ENCODE assay signal across 22 mouse cellular contexts in genomic region chr7:61311179-61311921, GRCm38 (mm10).
DNase-seq lines count a peak whose midpoint lies in the region; ATAC-seq lines count a peak whose summit lies in the region.
"Had no signal": no experiment of that assay in that cellular context is flagged by ENCODE, and none has a peak within 500 bp of the region (broad histone marks: within the 10 kb centered on the region; RNA-seq: fewer than 3 reads in every experiment).

No protein-coding gene starts in this region.

- H3K4me1 ChIP-seq in hindbrain, embryonic 16.5 days (ENCODE audit: control insufficient read depth, insufficient read depth, low read depth, low read length) = no peaks in the 10 kb centered on the region
- no peaks in the 10 kb centered on the region for H3K4me1 ChIP-seq in neural tube, embryonic 14.5 days (ENCODE audit: control insufficient read depth, insufficient read depth, low read length)
- H3K4me1 ChIP-seq: embryonic facial prominence, embryonic 15.5 days; intestine, embryonic 15.5 days; limb, embryonic 12.5 days; liver, embryonic 13.5 days; lung, embryonic 15.5 days; neural tube, embryonic 12.5 days had no signal

- peak overlapping the region; percentile 20 for H3K4me3 ChIP-seq in hindbrain, embryonic 16.5 days (ENCODE audit: low read length)
- peak overlapping the region; percentile 18; the same call in 1 of the 2 replicates for H3K4me3 ChIP-seq in neural tube, embryonic 14.5 days (ENCODE audit: low read depth, low read length)
- H3K4me3 ChIP-seq: embryonic facial prominence, embryonic 15.5 days; intestine, embryonic 15.5 days; limb, embryonic 12.5 days; liver, embryonic 13.5 days; lung, embryonic 15.5 days; neural tube, embryonic 12.5 days had no signal

- H3K9me3 ChIP-seq in hindbrain, embryonic 16.5 days (ENCODE audit: control insufficient read depth, low read length) = no peaks in the 10 kb centered on the region
- H3K9me3 ChIP-seq in neural tube, embryonic 14.5 days (ENCODE audit: control insufficient read depth, low read length) = no peaks in the 10 kb centered on the region
- H3K9me3 ChIP-seq: embryonic facial prominence, embryonic 15.5 days; intestine, embryonic 15.5 days; limb, embryonic 12.5 days; liver, embryonic 13.5 days; lung, embryonic 15.5 days; neural tube, embryonic 12.5 days had no signal

- no peaks in the 10 kb centered on the region for H3K27me3 ChIP-seq in hindbrain, embryonic 16.5 days (replicated peaks; ENCODE audit: control insufficient read depth, insufficient read depth, low read length)
- no peaks in the 10 kb centered on the region for H3K27me3 ChIP-seq in neural tube, embryonic 14.5 days (ENCODE audit: control insufficient read depth, insufficient read depth, low read length)
- H3K27me3 ChIP-seq: embryonic facial prominence, embryonic 15.5 days; intestine, embryonic 15.5 days; limb, embryonic 12.5 days; liver, embryonic 13.5 days; lung, embryonic 15.5 days; neural tube, embryonic 12.5 days had no signal

- intact Hi-C loops in heart, postnatal 36 days (cut with DNase I) = no loop called here
- intact Hi-C loops in left cerebral cortex, postnatal 36 days (cut with DNase I) = no loop called here

- H3K36me3 ChIP-seq in hindbrain, embryonic 16.5 days (ENCODE audit: control insufficient read depth, insufficient read depth, low read length) = no peaks in the 10 kb centered on the region
- H3K36me3 ChIP-seq in neural tube, embryonic 14.5 days (ENCODE audit: control insufficient read depth, insufficient read depth, low read length) = no peaks in the 10 kb centered on the region
- H3K36me3 ChIP-seq: embryonic facial prominence, embryonic 15.5 days; intestine, embryonic 15.5 days; limb, embryonic 12.5 days; liver, embryonic 13.5 days; lung, embryonic 15.5 days; neural tube, embryonic 12.5 days had no signal

- 68% methylated on average over 8 of the region's 8 CpGs for WGBS in hindbrain, embryonic 16.5 days
- 75% methylated on average over 8 of the region's 8 CpGs for WGBS in neural tube, embryonic 14.5 days

- ATAC-seq in hindbrain, embryonic 16.5 days = peak; percentile 54; the same call in 1 of the 2 replicates
- ATAC-seq in neural tube, embryonic 14.5 days (ENCODE audit: low read depth) = no peak
- ATAC-seq: intestine, embryonic 15.5 days had no signal

- H3K9ac ChIP-seq in hindbrain, embryonic 16.5 days (ENCODE audit: low read depth, low read length) = no peak overlapping the region
- no peak overlapping the region for H3K9ac ChIP-seq in neural tube, embryonic 14.5 days (replicated peaks; ENCODE audit: low read depth, low read length)
- H3K9ac ChIP-seq: embryonic facial prominence, embryonic 15.5 days; intestine, embryonic 15.5 days; limb, embryonic 12.5 days; liver, embryonic 13.5 days; lung, embryonic 15.5 days; neural tube, embryonic 12.5 days had no signal

- peak; percentile 54 for DNase-seq in heart, adult 11 months
- DNase-seq in heart, postnatal 36 days = no peak
- DNase-seq in left cerebral cortex, adult 9 months (ENCODE audit: low spot score in 2 of 2) = peak; percentile 9 to 19
- no peak for DNase-seq in left cerebral cortex, postnatal 36 days (ENCODE audit: low spot score in 2 of 2)
- DNase-seq in ovary, postnatal 36 days (ENCODE audit: low spot score) = no peak
- DNase-seq: adrenal gland, postnatal 36 days; cerebellum, adult 9-11 months; gastrocnemius, postnatal 25 days; heart, postnatal 14 days; kidney, postnatal 10 days; liver, embryonic 13.5 days; thymus, postnatal 14 days had no signal

- 0 out of 2 replicates have a peak overlapping the region, but pooled peaks have one; percentile 16 for H3K27ac ChIP-seq in hindbrain, embryonic 16.5 days (ENCODE audit: low read depth, low read length)
- no peak overlapping the region for H3K27ac ChIP-seq in neural tube, embryonic 14.5 days (ENCODE audit: low read depth, low read length)
- H3K27ac ChIP-seq: embryonic facial prominence, embryonic 15.5 days; intestine, embryonic 15.5 days; limb, embryonic 12.5 days; liver, embryonic 13.5 days; lung, embryonic 15.5 days; macrophage; neural tube, embryonic 12.5 days; stomach, postnatal 0 days had no signal

- no peak overlapping the region for H3K4me2 ChIP-seq in hindbrain, embryonic 16.5 days (ENCODE audit: low read length)
- no peak overlapping the region for H3K4me2 ChIP-seq in neural tube, embryonic 14.5 days (ENCODE audit: low read depth, low read length)
- H3K4me2 ChIP-seq: embryonic facial prominence, embryonic 15.5 days; heart, embryonic 11.5 days; intestine, embryonic 15.5 days; limb, embryonic 12.5 days; liver, embryonic 13.5 days; lung, embryonic 15.5 days; neural tube, embryonic 12.5 days had no signal

Comparison
In these comparisons a context has a peak if more than half of its experiments do, and no peak if none do; other contexts are left out.
1. DNase-seq: peak in heart, adult 11 months (single experiment) and left cerebral cortex, adult 9 months (2 of 2); none in heart, postnatal 36 days (0 of 2), left cerebral cortex, postnatal 36 days (0 of 2) and ovary, postnatal 36 days (single experiment).